Mouse (Mus musculus) olfactory bulb, adult 2 months (tissue): ENCODE results near the gene Rreb1. TPM values are rescaled to one million over a fixed set of nuclear protein-coding genes. Genes with fewer than 3 reads are reported as not detected.
A peak's percentile ranks its signal among the peaks of the same experiment; 100 is the strongest.

Source experiments
- H3K27ac ChIP-seq: fragments of 200-500 bp; 2 replicates; pipeline ENCODE4 v1.5.1; 2012; ENCODE audit warnings: low read depth, low read length; ENCODE audit not compliant: insufficient read depth
- H3K4me1 ChIP-seq: fragments of 200-500 bp; 2 replicates; pipeline ENCODE4 v1.6.1; 2012; ENCODE audit warnings: low read length; ENCODE audit not compliant: control insufficient read depth, insufficient read depth
- H3K4me3 ChIP-seq: fragments of 200-500 bp; 2 replicates; pipeline ENCODE4 v1.5.1; 2012; ENCODE audit warnings: mild to moderate bottlenecking, low read depth, low read length, moderate library complexity; ENCODE audit not compliant: insufficient read depth
- CTCF ChIP-seq: fragments of 200-500 bp; IDR thresholded peaks from 2 replicates; pipeline ENCODE4 v1.5.1; 2012; ENCODE audit warnings: low read depth, mild to moderate bottlenecking, low read length, moderate library complexity; ENCODE audit not compliant: insufficient read depth
- POLR2A ChIP-seq: fragments of 200-500 bp; IDR thresholded peaks from 2 replicates; pipeline ENCODE4 v1.6.1; 2012; ENCODE audit warnings: mild to moderate bottlenecking, low read depth, low read length, moderate library complexity; ENCODE audit not compliant: insufficient read depth
- WGBS: fragments of 180-500 bp; shearing (Covaris S2); methylation state at CpG from one replicate; pipeline ENCODE4 v1.1.7; 2018; 5-methylcytosine and 5-hydroxymethylcytosine counted together
- polyA plus RNA-seq: library from polyadenylated mRNA; stranded (reverse); fragments of >200 nt; gene quantifications from 2 replicates; pipeline ENCODE4 v1.2.4, GENCODE M21; 2012; ENCODE audit warnings: low replicate concordance; ENCODE audit not compliant: missing spikeins, insufficient read depth, insufficient read length

Gene Rreb1
- polyA plus RNA-seq, 1 experiment = not detected

DNA sequence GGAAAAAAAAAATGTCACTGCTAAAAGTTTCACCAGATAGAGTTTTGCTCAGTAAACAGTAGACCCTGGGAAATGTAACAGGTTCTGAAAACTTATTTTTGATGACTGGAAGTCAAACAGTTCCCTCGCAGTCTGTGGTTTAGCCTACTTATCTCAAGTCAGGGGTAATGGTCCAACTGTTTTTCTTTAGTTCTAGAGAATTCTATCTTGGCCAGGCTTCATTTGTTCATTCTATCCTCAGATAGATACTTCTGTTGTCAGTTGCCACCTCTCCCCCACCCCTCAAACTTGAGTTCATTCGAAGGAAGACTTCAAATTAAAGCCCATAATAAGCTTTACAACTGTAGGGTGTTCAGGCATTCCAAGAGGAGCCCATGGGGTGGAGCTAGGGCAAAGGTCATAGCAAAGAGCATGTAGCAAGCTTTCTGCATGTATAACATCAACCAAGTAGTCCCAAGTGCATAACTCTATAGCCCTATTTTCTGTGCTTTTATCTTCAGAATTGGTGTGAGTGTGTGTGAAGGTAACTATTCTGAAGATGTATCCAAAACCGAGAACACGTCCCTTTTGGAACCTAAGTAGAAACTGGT, 46.2 kb downstream of the Rreb1 start:
- WGBS = 78% methylated on average over 4 of the region's 4 CpGs
- no peak overlapping the region for H3K4me3 ChIP-seq
- H3K4me1 ChIP-seq = peaks cover 14% of the 10 kb centered on the region
- no peak overlapping the region for H3K27ac ChIP-seq
- no peak for TF ChIP-seq POLR2A
- TF ChIP-seq CTCF = no peak

DNA sequence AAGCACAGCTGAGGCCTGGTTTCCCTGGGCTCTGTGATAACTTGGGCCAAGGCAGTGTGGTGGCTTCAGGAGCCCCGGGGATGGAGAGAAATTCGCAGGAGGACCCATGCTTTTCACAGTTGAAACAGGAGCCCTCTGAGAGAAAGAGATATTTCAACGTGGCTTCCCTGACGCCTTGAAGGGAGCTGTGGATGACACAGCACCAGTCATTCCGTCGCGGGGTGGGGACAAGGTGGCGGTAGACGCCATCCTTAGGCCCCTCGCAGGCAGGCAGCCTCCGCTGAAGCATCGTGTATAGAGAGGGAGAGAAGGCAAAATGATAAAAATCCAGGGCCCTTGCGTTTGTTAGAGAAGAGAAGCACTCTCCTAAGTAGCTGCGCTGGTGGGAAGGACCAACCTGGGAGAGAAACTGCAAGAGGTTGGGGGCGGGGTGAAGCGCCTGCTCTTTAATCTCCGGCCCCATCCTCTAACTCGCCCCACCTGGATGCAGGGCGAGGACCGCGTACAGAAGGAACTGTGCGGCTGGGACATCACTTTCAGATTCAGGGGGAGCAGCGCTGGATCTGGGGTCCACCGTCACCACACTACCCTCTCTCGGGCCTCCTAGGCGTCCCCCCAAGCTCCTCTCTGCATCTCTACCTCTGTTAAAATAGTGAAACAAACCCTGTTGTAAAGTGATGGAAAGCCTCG, 46.9 kb downstream of the Rreb1 start:
- Histone ChIP-seq H3K4me1 (peaks cover 14% of the 10 kb centered on the region), H3K27ac (no peak overlapping the region), H3K4me3 (peak overlapping the region; percentile 66)
- WGBS = 21% methylated on average over 27 of the region's 27 CpGs
- TF ChIP-seq CTCF (no peak), POLR2A (no peak)

DNA sequence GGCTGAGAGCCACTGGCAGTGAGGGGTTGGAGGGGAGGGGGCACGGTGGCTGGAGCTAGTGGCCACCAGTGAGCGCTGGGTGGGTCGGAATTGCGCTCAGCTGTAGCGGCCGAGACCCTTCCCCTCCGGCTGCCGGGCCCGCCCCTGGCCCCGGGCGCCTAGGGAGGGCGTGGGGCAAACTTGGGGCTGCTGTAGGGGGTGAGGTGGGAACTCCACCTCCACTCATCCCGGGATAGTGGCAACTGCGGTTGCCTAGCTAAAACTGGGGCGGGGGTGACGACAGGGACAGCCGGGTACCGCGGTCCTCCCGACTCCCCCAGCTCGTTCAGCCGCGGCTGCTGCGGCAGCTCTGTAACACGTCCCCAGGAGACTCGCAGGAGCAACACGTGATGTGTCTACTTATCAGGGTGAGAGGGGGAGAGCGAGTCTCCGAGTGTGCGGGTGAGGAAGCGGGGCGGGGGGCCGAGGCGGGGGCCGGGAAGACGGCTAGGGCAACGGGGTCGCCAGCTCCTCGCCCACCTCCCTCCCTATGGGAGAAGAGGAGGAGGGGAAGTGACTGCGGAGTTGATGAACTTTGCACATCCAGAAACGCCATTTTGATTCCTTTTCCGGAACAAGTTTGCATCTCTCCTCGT, 47.6 kb downstream of the Rreb1 start:
- H3K4me1 ChIP-seq = peaks cover 15% of the 10 kb centered on the region
- peak overlapping the region; percentile 66 for H3K4me3 ChIP-seq
- TF ChIP-seq CTCF (no peak), POLR2A (no peak)
- under 1% methylated on average over 43 of the region's 43 CpGs for WGBS
- 0 out of 2 replicates have a peak overlapping the region, but pooled peaks have one; percentile 20 for H3K27ac ChIP-seq

DNA sequence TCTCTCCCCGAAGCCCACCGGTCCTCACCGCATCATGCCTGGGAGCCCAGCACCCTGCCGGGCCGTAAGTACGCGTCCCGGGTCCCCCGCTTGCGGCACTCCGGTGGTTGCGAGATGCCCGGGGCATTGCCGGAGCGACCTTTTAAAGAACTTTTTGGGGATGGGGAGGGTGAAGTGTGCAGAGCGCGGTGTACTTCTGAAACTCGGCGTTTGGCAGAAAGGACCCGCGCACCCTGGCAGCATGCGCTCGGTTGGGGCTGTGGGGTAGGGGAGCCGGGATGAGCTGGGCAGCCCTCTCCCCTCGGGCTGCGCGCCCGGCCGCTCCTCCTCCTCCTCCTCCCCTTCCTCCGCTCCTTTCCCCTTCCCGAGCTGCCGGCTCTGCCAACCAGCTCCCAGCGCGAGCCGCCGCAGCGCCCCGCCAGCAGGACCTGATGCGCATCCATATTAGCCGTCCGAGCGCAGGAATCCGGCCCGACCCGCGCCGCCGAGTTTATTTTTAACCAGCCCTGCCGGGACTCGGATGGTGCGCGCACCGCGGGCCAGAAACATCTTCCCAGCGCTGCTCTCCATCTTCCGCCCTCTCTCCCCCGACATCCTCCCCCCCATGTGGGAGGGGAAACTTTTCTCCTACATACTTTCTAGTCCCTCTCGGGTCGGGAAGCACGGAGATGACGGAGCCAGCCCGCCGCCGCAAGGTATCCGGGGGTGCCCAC, 48.2 kb downstream of the Rreb1 start:
- H3K27ac ChIP-seq = peak overlapping the region; percentile 20; the same call in 1 of the 2 replicates
- H3K4me1 ChIP-seq = peaks cover 19% of the 10 kb centered on the region
- no peak for TF ChIP-seq CTCF
- no peak for TF ChIP-seq POLR2A
- under 1% methylated on average over 58 of the region's 65 CpGs for WGBS
- peak overlapping the region; percentile 66 for H3K4me3 ChIP-seq

DNA sequence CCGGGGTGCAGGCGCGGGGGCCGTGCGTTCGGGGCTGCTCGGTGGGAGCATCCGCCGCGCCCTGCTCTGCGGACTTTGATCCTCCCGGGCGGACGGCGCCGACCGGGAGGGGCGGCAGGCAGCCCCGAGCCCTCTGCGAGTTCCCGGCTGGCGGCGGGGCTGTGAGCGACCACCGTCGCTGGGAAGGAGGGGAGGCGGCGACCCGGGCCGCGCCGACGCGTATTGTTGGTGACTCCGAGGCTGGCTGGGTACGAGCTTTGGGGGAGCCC, 48.7 kb downstream of the Rreb1 start:
- Histone ChIP-seq H3K4me3 (peak overlapping the region; percentile 66), H3K27ac (no peak overlapping the region; the same call in 1 of the 2 replicates), H3K4me1 (peaks cover 19% of the 10 kb centered on the region)
- under 1% methylated on average over 36 of the region's 36 CpGs for WGBS
- TF ChIP-seq POLR2A (no peak), CTCF (no peak)

DNA sequence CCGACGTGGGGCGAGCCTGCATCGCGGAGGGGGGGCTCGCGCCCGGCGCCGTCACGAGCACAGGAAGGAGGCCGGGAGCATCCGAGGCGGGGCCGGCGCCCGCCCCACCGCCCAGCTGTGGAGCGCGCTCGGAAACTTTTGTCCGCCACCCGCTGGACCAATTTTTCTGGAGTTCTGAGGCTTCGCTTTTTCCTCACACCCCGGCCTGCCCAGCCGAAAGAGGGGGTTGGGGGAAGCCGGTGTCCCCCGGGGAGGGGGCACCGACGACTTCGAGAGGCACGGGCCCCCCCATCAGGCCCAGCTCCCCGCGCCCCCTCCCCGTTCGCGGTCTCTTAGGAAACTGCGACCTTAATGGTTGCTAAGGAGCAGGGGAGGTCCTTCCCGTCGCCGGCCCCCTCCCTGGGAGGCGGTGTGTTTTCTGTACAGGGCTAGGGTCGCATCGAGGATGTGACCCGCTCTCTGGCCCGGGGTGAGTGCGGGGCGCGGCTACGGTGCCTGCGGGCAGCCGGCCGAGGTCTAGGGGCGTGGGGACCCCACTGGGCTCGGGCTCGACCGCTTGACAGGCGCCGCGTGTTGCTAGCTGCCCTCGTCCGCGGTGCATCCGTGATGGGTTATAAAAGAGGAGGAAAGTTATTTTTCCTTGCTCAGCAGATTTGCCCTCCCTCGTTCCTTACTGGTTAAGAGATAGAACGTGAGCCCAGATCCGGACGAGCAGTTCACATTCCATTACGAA, 49.2 kb downstream of the Rreb1 start:
- H3K4me3 ChIP-seq = peak overlapping the region; percentile 66
- under 1% methylated on average over 69 of the region's 69 CpGs for WGBS
- H3K4me1 ChIP-seq = peaks cover 19% of the 10 kb centered on the region
- H3K27ac ChIP-seq = no peak overlapping the region
- TF ChIP-seq CTCF (no peak), POLR2A (no peak)

DNA sequence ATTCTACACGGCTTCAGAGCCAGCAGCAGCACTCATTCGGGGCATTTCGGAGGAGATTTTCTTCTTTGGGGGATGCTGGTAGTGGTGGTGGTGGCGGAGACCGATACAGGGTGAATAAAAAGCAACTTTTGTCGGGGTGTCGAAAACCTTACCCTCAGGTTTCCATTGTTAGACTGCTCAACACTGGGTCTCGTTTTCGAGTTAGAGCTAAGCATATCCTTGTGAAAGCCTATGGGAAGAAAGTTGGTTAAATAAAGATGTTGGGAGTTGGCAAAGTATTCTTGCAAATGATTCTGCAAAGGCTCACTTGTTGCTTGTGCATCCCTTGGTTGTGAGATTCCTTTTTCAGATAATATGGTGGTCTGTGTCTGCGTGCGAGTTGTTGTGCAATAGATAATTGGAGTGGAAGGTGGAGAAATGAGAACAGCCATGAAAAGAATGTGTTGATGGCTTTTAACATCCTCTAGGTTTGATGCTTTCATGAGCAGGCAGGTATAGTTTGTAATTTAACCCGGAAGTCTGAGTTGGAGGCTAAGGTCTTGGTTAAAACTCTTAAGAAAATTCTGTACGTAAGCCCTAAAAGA, 49.9 kb downstream of the Rreb1 start:
- no peak overlapping the region for H3K27ac ChIP-seq
- H3K4me3 ChIP-seq = peak overlapping the region; percentile 66
- no peak for TF ChIP-seq POLR2A
- no peak for TF ChIP-seq CTCF
- 25% methylated on average over 13 of the region's 13 CpGs for WGBS
- H3K4me1 ChIP-seq = peaks cover 19% of the 10 kb centered on the region

DNA sequence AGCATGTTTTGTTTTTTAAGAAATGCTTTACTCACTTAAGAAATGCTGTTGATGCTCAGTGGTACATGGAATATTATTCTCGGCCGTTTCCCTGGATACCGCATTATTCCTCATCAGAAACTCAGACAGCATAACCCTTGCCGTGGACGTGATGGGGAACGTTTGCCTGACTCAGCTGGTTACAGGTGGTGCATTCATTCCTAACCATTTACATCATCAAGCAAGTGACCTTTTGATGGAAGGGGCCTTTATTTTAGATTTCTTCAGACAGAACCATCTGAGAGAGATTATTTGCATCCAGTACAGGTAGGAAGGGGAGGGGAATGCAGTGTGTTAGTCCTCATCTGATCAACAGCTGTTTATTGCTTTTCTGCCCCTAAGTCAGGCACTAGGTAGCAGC, 50.7 kb downstream of the Rreb1 start:
- no peak for TF ChIP-seq CTCF
- TF ChIP-seq POLR2A = no peak
- WGBS = 57% methylated on average over 6 of the region's 6 CpGs
- H3K4me1 ChIP-seq = peaks cover 19% of the 10 kb centered on the region
- H3K27ac ChIP-seq = no peak overlapping the region
- no peak overlapping the region for H3K4me3 ChIP-seq
